Mouse (Mus musculus): ENCODE measurements around the gene Mapk12.
A peak's percentile ranks its signal among the peaks of the same experiment; 100 is the strongest.

The Mapk12 gene

GRCm38 (mm10) chr15:89170102-89170501, 29.6 kb upstream of the Mapk12 start:
- peak; percentile 43 for DNase-seq

- peak; percentile 67 for DNase-seq
Observed at GRCm38 (mm10) chr15:89169431-89169830, 28.9 kb upstream of the Mapk12 start.

- no peak for DNase-seq
Observed at GRCm38 (mm10) chr15:89168922-89169321, 28.4 kb upstream of the Mapk12 start.

GRCm38 (mm10) chr15:89165478-89165877, 25.0 kb upstream of the Mapk12 start:
- no peak for DNase-seq

- no peak for DNase-seq
Observed at GRCm38 (mm10) chr15:89161397-89161796, 20.9 kb upstream of the Mapk12 start.

- DNase-seq, result no peak
Observed at GRCm38 (mm10) chr15:89158516-89158915, 18.0 kb upstream of the Mapk12 start.

- peak; percentile 73 for DNase-seq
Observed at GRCm38 (mm10) chr15:89157954-89158353, 17.5 kb upstream of the Mapk12 start.

- no peak for DNase-seq
Observed at GRCm38 (mm10) chr15:89152312-89152711, 11.8 kb upstream of the Mapk12 start.

- peak; percentile 54 for DNase-seq
Observed at GRCm38 (mm10) chr15:89150041-89150390, 9.5 kb upstream of the Mapk12 start.

- DNase-seq, result peak; percentile 54
Observed at GRCm38 (mm10) chr15:89149271-89150040, 9.0 kb upstream of the Mapk12 start, which contains the start of gene Mapk11. TSS of gene Mapk11 (minus strand) at chr15:89149628.

GRCm38 (mm10) chr15:89148496-89149270, 8.2 kb upstream of the Mapk12 start:
- no peak for DNase-seq

GRCm38 (mm10) chr15:89147895-89148294, 7.4 kb upstream of the Mapk12 start:
- DNase-seq, result no peak

- no peak for DNase-seq
Observed at GRCm38 (mm10) chr15:89147456-89147855, 7.0 kb upstream of the Mapk12 start.

GRCm38 (mm10) chr15:89147024-89147423, 6.5 kb upstream of the Mapk12 start:
- DNase-seq, result no peak

- peak; percentile 56 for DNase-seq
Observed at GRCm38 (mm10) chr15:89146537-89146936, 6.0 kb upstream of the Mapk12 start.

GRCm38 (mm10) chr15:89145813-89146350, 5.4 kb upstream of the Mapk12 start:
- DNase-seq, result no peak

- no peak for DNase-seq
Observed at GRCm38 (mm10) chr15:89144965-89145364, 4.5 kb upstream of the Mapk12 start.

- DNase-seq, result no peak
Observed at GRCm38 (mm10) chr15:89143134-89143533, 2.6 kb upstream of the Mapk12 start.

- DNase-seq, result no peak
Observed at GRCm38 (mm10) chr15:89141905-89142304, 1.4 kb upstream of the Mapk12 start.

- DNase-seq, result no peak
Observed at GRCm38 (mm10) chr15:89141443-89141842, 940 bp upstream of the Mapk12 start.

- no peak for DNase-seq
Observed at GRCm38 (mm10) chr15:89140048-89140658, 350 bp downstream of the Mapk12 start.

GRCm38 (mm10) chr15:89138531-89138930, 2.0 kb downstream of the Mapk12 start:
- DNase-seq, result no peak

- DNase-seq, result no peak
Observed at GRCm38 (mm10) chr15:89138046-89138405, 2.5 kb downstream of the Mapk12 start.

All from liver (tissue).